Mouse (Mus musculus) liver, adult 2 months (tissue): ENCODE data around the gene Lrrc4c. TPM values are rescaled to one million over a fixed set of nuclear protein-coding genes. Genes with fewer than 3 reads are reported as not detected.

Source experiments
- DNase-seq: peaks from one replicate; pipeline ENCODE4 v3.0.0-alpha.2; 2011; ENCODE audit warnings: low read depth, low spot score; ENCODE audit errors: extremely low read depth
- H3K27ac ChIP-seq: fragments of 200-500 bp; replicated peaks from 2 replicates; pipeline ENCODE4 v1.5.1; 2012; ENCODE audit warnings: low read depth, mild to moderate bottlenecking, control low read depth, inconsistent platforms, low read length; ENCODE audit not compliant: insufficient read depth
- H3K27me3 ChIP-seq: fragments of 200-500 bp; 2 replicates; pipeline ENCODE4 v1.6.1; 2012; ENCODE audit warnings: mild to moderate bottlenecking, moderate library complexity, low read length, inconsistent platforms; ENCODE audit not compliant: control insufficient read depth, insufficient read depth
- H3K36me3 ChIP-seq: fragments of 200-500 bp; 2 replicates; pipeline ENCODE4 v1.6.1; 2012; ENCODE audit warnings: low read length, inconsistent platforms; ENCODE audit not compliant: control insufficient read depth, insufficient read depth
- H3K4me1 ChIP-seq: fragments of 200-500 bp; 2 replicates; pipeline ENCODE4 v1.6.1; 2011; ENCODE audit warnings: low read length; ENCODE audit not compliant: control insufficient read depth, insufficient read depth
- H3K4me3 ChIP-seq: fragments of 200-500 bp; 2 replicates; pipeline ENCODE4 v1.5.1; 2011; ENCODE audit warnings: low read depth, mild to moderate bottlenecking, control low read depth, low read length, moderate library complexity; ENCODE audit not compliant: insufficient read depth
- H3K79me2 ChIP-seq: fragments of 200-500 bp; 2 replicates; pipeline ENCODE4 v1.6.1; 2012; ENCODE audit warnings: inconsistent platforms, mild to moderate bottlenecking, low read length, moderate library complexity; ENCODE audit not compliant: control insufficient read depth, insufficient read depth
- H3K9ac ChIP-seq: fragments of 200-500 bp; 2 replicates; pipeline ENCODE4 v1.6.1; 2012; ENCODE audit warnings: low read depth, mild to moderate bottlenecking, control low read depth, inconsistent platforms, low read length
- CTCF ChIP-seq: fragments of 200-500 bp; IDR thresholded peaks from 2 replicates; pipeline ENCODE4 v1.5.1; 2011; ENCODE audit warnings: low read depth, low read length, control low read depth
- POLR2A ChIP-seq: fragments of 200-500 bp; IDR thresholded peaks from 2 replicates; pipeline ENCODE4 v1.6.1; 2011; ENCODE audit warnings: low read length, control low read depth; ENCODE audit not compliant: insufficient read depth; ENCODE audit errors: extremely low read depth
- WGBS: fragments of 180-500 bp; shearing (Covaris S2); methylation state at CpG from one replicate; pipeline ENCODE4 v1.1.7; 2018; 5-methylcytosine and 5-hydroxymethylcytosine counted together
- polyA plus RNA-seq: library from polyadenylated mRNA; depleted of rRNA; stranded (reverse); fragments of >200 nt; gene quantifications from 2 replicates; pipeline ENCODE4 v1.2.3, GENCODE M21; 2012
- total RNA-seq: library from RNA; depleted of rRNA; stranded (reverse); fragments of >200 nt; gene quantifications from 2 replicates; pipeline ENCODE4 v1.2.3, GENCODE M21; 2014

The Lrrc4c gene
- total and polyA plus RNA-seq, 2 experiments: 0.39 to 1.4 TPM

- H3K4me1 ChIP-seq: no peaks in the 10 kb centered on the region
- no peaks in the 10 kb centered on the region; the same call in 1 of the 2 replicates for H3K27me3 ChIP-seq
- H3K79me2 ChIP-seq: no peaks in the 10 kb centered on the region
- DNase-seq: no peak
- TF ChIP-seq POLR2A (no peak), CTCF (no peak)
- H3K36me3 ChIP-seq: no peaks in the 10 kb centered on the region
- H3K9ac ChIP-seq: no peak overlapping the region
- no peak overlapping the region for H3K4me3 ChIP-seq
- no peak overlapping the region for H3K27ac ChIP-seq
- WGBS: 34% methylated on average over 1 of the region's 1 CpGs
These were observed 1.4 kb upstream of the Lrrc4c start for GRCm38 (mm10) chr2:96316531-96316930.

DNA sequence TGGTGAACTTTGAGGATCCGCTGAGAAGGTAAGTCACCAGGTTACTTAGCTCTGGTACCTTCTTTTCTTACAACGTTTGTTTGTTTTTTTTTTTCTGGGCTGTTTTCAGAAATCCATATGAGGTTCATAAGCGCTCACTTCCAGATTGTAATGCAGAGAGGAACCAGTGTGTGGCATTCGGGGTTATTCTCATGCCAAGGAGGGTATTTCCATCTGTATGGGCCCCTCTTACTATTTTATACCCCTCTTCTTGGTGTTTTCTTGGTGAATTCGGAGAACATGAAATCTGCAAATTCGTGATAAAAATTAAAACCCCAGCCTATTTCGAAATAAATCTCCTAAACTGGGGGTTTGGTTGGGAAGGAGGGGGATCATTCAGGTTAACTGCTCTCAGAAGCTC, 587 bp downstream of the Lrrc4c start:
- DNase-seq: no peak
- Histone ChIP-seq H3K27ac (no peak overlapping the region), H3K4me1 (no peaks in the 10 kb centered on the region), H3K9ac (no peak overlapping the region), H3K79me2 (no peaks in the 10 kb centered on the region), H3K4me3 (no peak overlapping the region), H3K36me3 (no peaks in the 10 kb centered on the region), H3K27me3 (no peaks in the 10 kb centered on the region; the same call in 1 of the 2 replicates)
- WGBS: 26% methylated on average over 7 of the region's 7 CpGs
- TF ChIP-seq POLR2A (no peak), CTCF (no peak)

DNA sequence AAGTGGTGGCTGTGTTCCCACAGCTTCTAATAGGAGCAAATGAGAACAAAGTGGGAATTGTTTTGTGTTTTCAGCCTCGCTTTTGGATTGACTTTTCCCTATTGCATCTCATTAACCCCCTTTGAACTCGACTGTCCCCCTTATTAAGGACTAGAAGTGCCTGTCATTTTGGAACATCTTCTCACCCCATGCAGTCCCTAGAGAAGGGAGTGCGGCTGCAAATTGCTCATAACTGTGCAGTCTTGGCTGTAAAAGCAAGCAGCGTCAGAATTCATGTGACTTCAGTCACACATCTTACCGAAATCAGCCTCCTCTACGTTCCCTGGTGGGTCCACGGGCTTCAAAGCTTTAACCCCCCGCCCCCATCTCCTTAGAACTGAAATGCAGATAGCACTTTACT, 1.2 kb downstream of the Lrrc4c start:
- H3K79me2 ChIP-seq: no peaks in the 10 kb centered on the region
- H3K36me3 ChIP-seq: no peaks in the 10 kb centered on the region
- 26% methylated on average over 8 of the region's 8 CpGs for WGBS
- H3K9ac ChIP-seq: no peak overlapping the region
- H3K27ac ChIP-seq: no peak overlapping the region
- no peaks in the 10 kb centered on the region for H3K4me1 ChIP-seq
- no peak for DNase-seq
- H3K4me3 ChIP-seq: no peak overlapping the region
- no peaks in the 10 kb centered on the region; the same call in 1 of the 2 replicates for H3K27me3 ChIP-seq
- TF ChIP-seq POLR2A (no peak), CTCF (no peak)

GRCm38 (mm10) chr2:96319649-96320048, 1.7 kb downstream of the Lrrc4c start:
- H3K4me1 ChIP-seq: no peaks in the 10 kb centered on the region

GRCm38 (mm10) chr2:96334652-96335051, 16.7 kb downstream of the Lrrc4c start:
- Histone ChIP-seq H3K9ac (no peak overlapping the region), H3K27ac (no peak overlapping the region), H3K79me2 (no peaks in the 10 kb centered on the region), H3K36me3 (no peaks in the 10 kb centered on the region), H3K4me1 (no peaks in the 10 kb centered on the region), H3K27me3 (no peaks in the 10 kb centered on the region), H3K4me3 (no peak overlapping the region)
- no peak for DNase-seq
- 67% methylated on average over 3 of the region's 3 CpGs for WGBS
- no peak for TF ChIP-seq CTCF
- TF ChIP-seq POLR2A: no peak

More at GRCm38 (mm10) chr2:96319649-96320048, 1.7 kb downstream of the Lrrc4c start:
- DNase-seq: no peak
- Histone ChIP-seq H3K79me2 (no peaks in the 10 kb centered on the region), H3K4me3 (no peak overlapping the region), H3K27ac (no peak overlapping the region), H3K27me3 (no peaks in the 10 kb centered on the region; the same call in 1 of the 2 replicates), H3K9ac (no peak overlapping the region), H3K36me3 (no peaks in the 10 kb centered on the region)
- WGBS: 52% methylated on average over 6 of the region's 6 CpGs
- TF ChIP-seq POLR2A (no peak), CTCF (no peak)

- no peak for DNase-seq
- Histone ChIP-seq H3K79me2 (no peaks in the 10 kb centered on the region), H3K4me3 (no peak overlapping the region), H3K27ac (no peak overlapping the region), H3K9ac (no peak overlapping the region), H3K36me3 (no peaks in the 10 kb centered on the region), H3K4me1 (no peaks in the 10 kb centered on the region), H3K27me3 (no peaks in the 10 kb centered on the region)
- no peak for TF ChIP-seq CTCF
- TF ChIP-seq POLR2A: no peak
- 50% methylated on average over 1 of the region's 1 CpGs for WGBS
These were observed 19.4 kb downstream of the Lrrc4c start for GRCm38 (mm10) chr2:96337354-96337753.
